Mouse (Mus musculus) midbrain, postnatal 0 days (tissue): ENCODE measurements around the gene Commd1. TPM values are rescaled to one million over a fixed set of nuclear protein-coding genes. Genes with fewer than 3 reads are reported as not detected.
A peak's percentile ranks its signal among the peaks of the same experiment; 100 is the strongest.

ENCODE experiments used
- ATAC-seq: fragments of 200-750 bp; cut with Nextera tagmentation; 2 replicates; pipeline ENCODE4 v1.8.0; 2017; ENCODE audit warnings: moderate number of reproducible peaks, mild to moderate bottlenecking, moderate TSS enrichment, moderate library complexity; ENCODE audit not compliant: low FRiP score
- DNase-seq: peaks from one replicate; pipeline ENCODE4 v3.0.0-alpha.2; 2015; ENCODE audit warnings: low spot score
- H3K27ac ChIP-seq: fragments of 300-500 bp; sonication (generic); 2 replicates; pipeline ENCODE4 v1.5.1; 2014; ENCODE audit warnings: low read depth, mild to moderate bottlenecking, low read length, mixed read lengths
- H3K27me3 ChIP-seq: fragments of 300-500 bp; sonication (generic); 2 replicates; pipeline ENCODE4 v1.6.1; 2014; ENCODE audit warnings: low read length, control low read depth, mixed read lengths; ENCODE audit not compliant: insufficient read depth
- H3K36me3 ChIP-seq: fragments of 300-500 bp; sonication (generic); 2 replicates; pipeline ENCODE4 v1.6.1; 2014; ENCODE audit warnings: low read length, control low read depth, mixed read lengths; ENCODE audit not compliant: insufficient read depth
- H3K4me1 ChIP-seq: fragments of 300-500 bp; sonication (generic); 2 replicates; pipeline ENCODE4 v1.6.1; 2014; ENCODE audit warnings: mild to moderate bottlenecking, control low read depth, antibody characterized with exemption, low read length, mixed read lengths; ENCODE audit not compliant: insufficient read depth
- H3K4me2 ChIP-seq: fragments of 300-500 bp; sonication (generic); 2 replicates; pipeline ENCODE4 v1.6.1; 2014; ENCODE audit warnings: low read depth, mild to moderate bottlenecking, low read length, mixed read lengths; ENCODE audit not compliant: poor library complexity, severe bottlenecking
- H3K4me3 ChIP-seq: fragments of 300-500 bp; sonication (generic); 2 replicates; pipeline ENCODE4 v1.5.1; 2014; ENCODE audit warnings: low read depth, mild to moderate bottlenecking, low read length, moderate library complexity
- H3K9ac ChIP-seq: fragments of 300-500 bp; sonication (generic); replicated peaks from 2 replicates; pipeline ENCODE4 v1.6.1; 2014; ENCODE audit warnings: mild to moderate bottlenecking, low read length, moderate library complexity, mixed read lengths; ENCODE audit not compliant: poor library complexity, severe bottlenecking
- H3K9me3 ChIP-seq: fragments of 300-500 bp; sonication (generic); 2 replicates; pipeline ENCODE4 v1.6.1; 2016; ENCODE audit warnings: low read length, control low read depth
- CTCF ChIP-seq: IDR thresholded peaks from 2 replicates; pipeline ENCODE4 v1.5.1; 2016; ENCODE audit warnings: antibody characterized with exemption, mild to moderate bottlenecking
- WGBS: fragments of 180-500 bp; shearing (Covaris S2); extraction: QIAGEN DNeasy Blood & Tissue Kit; methylation state at CpG from one replicate; pipeline ENCODE4 v1.1.7; 2014; 5-methylcytosine and 5-hydroxymethylcytosine counted together
- polyA plus RNA-seq: library from polyadenylated mRNA; unstranded; fragments of >200 nt; fragmentation: Nextera tagmentation; extraction: Ambion mirVana; gene quantifications from 2 replicates; pipeline ENCODE4 v1.2.1, GENCODE M21; 2015
- total RNA-seq: library from RNA; depleted of rRNA; stranded (reverse); fragments of >200 nt; gene quantifications from 2 replicates; pipeline ENCODE4 v1.2.3, GENCODE M21; 2014

The Commd1 gene
- total and polyA plus RNA-seq, 2 experiments from 2014 or later = 23.5 to 221 TPM

- ATAC-seq = no peak
- DNase-seq = no peak
- no peaks in the 10 kb centered on the region for H3K4me1 ChIP-seq
- H3K27me3 ChIP-seq = no peaks in the 10 kb centered on the region
- no peak overlapping the region for H3K27ac ChIP-seq
- no peak overlapping the region for H3K4me3 ChIP-seq
- H3K36me3 ChIP-seq = no peaks in the 10 kb centered on the region
- H3K9ac ChIP-seq = no peak overlapping the region
- no peaks in the 10 kb centered on the region for H3K9me3 ChIP-seq
- no peak overlapping the region for H3K4me2 ChIP-seq
- 78% methylated on average over 2 of the region's 2 CpGs for WGBS
- no peak for TF ChIP-seq CTCF
These were observed 62.8 kb downstream of the Commd1 start for GRCm38 (mm10) chr11:22919336-22919735.

- no peak for ATAC-seq
- no peaks in the 10 kb centered on the region for H3K36me3 ChIP-seq
These were observed 64.4 kb downstream of the Commd1 start for GRCm38 (mm10) chr11:22917786-22918185.

GRCm38 (mm10) chr11:22913744-22914143 lies 68.4 kb downstream of the Commd1 start:
- H3K36me3 ChIP-seq = no peaks in the 10 kb centered on the region
- no peak for TF ChIP-seq CTCF
- no peak overlapping the region for H3K9ac ChIP-seq
- H3K4me1 ChIP-seq = no peaks in the 10 kb centered on the region
- no peaks in the 10 kb centered on the region for H3K9me3 ChIP-seq
- no peak for ATAC-seq
- WGBS = 58% methylated on average over 4 of the region's 4 CpGs
- H3K4me2 ChIP-seq = no peak overlapping the region
- H3K4me3 ChIP-seq = no peak overlapping the region
- DNase-seq = peak; percentile 11
- no peaks in the 10 kb centered on the region for H3K27me3 ChIP-seq
- H3K27ac ChIP-seq = no peak overlapping the region

More at GRCm38 (mm10) chr11:22917786-22918185, 64.4 kb downstream of the Commd1 start:
- H3K4me3 ChIP-seq = no peak overlapping the region
- H3K27ac ChIP-seq = no peak overlapping the region
- no peaks in the 10 kb centered on the region for H3K4me1 ChIP-seq
- H3K9ac ChIP-seq = no peak overlapping the region
- H3K9me3 ChIP-seq = no peaks in the 10 kb centered on the region
- no peak for TF ChIP-seq CTCF
- DNase-seq = no peak
- 94% methylated on average over 7 of the region's 7 CpGs for WGBS
- H3K4me2 ChIP-seq = no peak overlapping the region
- no peaks in the 10 kb centered on the region for H3K27me3 ChIP-seq

- Histone ChIP-seq H3K36me3 (no peaks in the 10 kb centered on the region), H3K4me3 (no peak overlapping the region), H3K9me3 (no peaks in the 10 kb centered on the region), H3K4me1 (no peaks in the 10 kb centered on the region), H3K27ac (no peak overlapping the region), H3K4me2 (no peak overlapping the region), H3K9ac (no peak overlapping the region), H3K27me3 (no peaks in the 10 kb centered on the region)
- TF ChIP-seq CTCF = no peak
- DNase-seq (no peak), ATAC-seq (no peak)
- WGBS = 97% methylated on average over 7 of the region's 7 CpGs
These were observed 70.4 kb downstream of the Commd1 start for GRCm38 (mm10) chr11:22911831-22912230.

GRCm38 (mm10) chr11:22906453-22906865 lies 75.7 kb downstream of the Commd1 start:
- Histone ChIP-seq H3K9ac (no peak overlapping the region), H3K4me2 (no peak overlapping the region), H3K4me3 (no peak overlapping the region), H3K27ac (no peak overlapping the region), H3K36me3 (no peaks in the 10 kb centered on the region), H3K27me3 (no peaks in the 10 kb centered on the region), H3K9me3 (no peaks in the 10 kb centered on the region), H3K4me1 (no peaks in the 10 kb centered on the region)
- ATAC-seq (no peak), DNase-seq (no peak)
- TF ChIP-seq CTCF = no peak

- Histone ChIP-seq H3K9me3 (no peaks in the 10 kb centered on the region), H3K4me2 (no peak overlapping the region), H3K4me3 (no peak overlapping the region), H3K4me1 (no peaks in the 10 kb centered on the region), H3K9ac (no peak overlapping the region), H3K27me3 (no peaks in the 10 kb centered on the region), H3K27ac (no peak overlapping the region), H3K36me3 (no peaks in the 10 kb centered on the region)
- 78% methylated on average over 2 of the region's 2 CpGs for WGBS
- ATAC-seq = no peak
- no peak for TF ChIP-seq CTCF
- no peak for DNase-seq
These were observed 79.3 kb downstream of the Commd1 start for GRCm38 (mm10) chr11:22902923-22903322.
